Mouse (Mus musculus) midbrain, embryonic 11.5 days (tissue): ENCODE measurements at regions not wholly inside any gene's neighbourhood (a gene's known extent, or its start where the extent isn't known, plus 50 kb on each side); places are given as distances from the start of the nearest gene placed in this dataset.

ENCODE experiments used
- ATAC-seq: fragments of 200-750 bp; cut with Nextera tagmentation; 2 replicates; pipeline ENCODE4 v1.8.0; 2017; ENCODE audit warnings: moderate TSS enrichment, moderate library complexity; ENCODE audit not compliant: low FRiP score
- DNase-seq: peaks from one replicate; pipeline ENCODE4 v3.0.0; 2015; ENCODE audit warnings: low spot score; ENCODE audit errors: missing footprints
- H3K27ac ChIP-seq: fragments of 300-500 bp; sonication (generic); 2 replicates; pipeline ENCODE4 v1.5.1; 2014; ENCODE audit warnings: low read depth, low read length
- H3K27me3 ChIP-seq: fragments of 300-500 bp; sonication (generic); 2 replicates; pipeline ENCODE4 v1.6.1; 2014; ENCODE audit warnings: mild to moderate bottlenecking, low read length, moderate library complexity, mixed read lengths; ENCODE audit not compliant: control insufficient read depth, insufficient read depth
- H3K36me3 ChIP-seq: fragments of 300-500 bp; sonication (generic); 2 replicates; pipeline ENCODE4 v1.6.1; 2014; ENCODE audit warnings: mild to moderate bottlenecking, low read length, moderate library complexity, mixed read lengths; ENCODE audit not compliant: control insufficient read depth, insufficient read depth
- H3K4me1 ChIP-seq: fragments of 300-500 bp; sonication (generic); 2 replicates; pipeline ENCODE4 v1.6.1; 2014; ENCODE audit warnings: low read length; ENCODE audit not compliant: control insufficient read depth, insufficient read depth
- H3K4me2 ChIP-seq: fragments of 300-500 bp; sonication (generic); 2 replicates; pipeline ENCODE4 v1.6.1; 2014; ENCODE audit warnings: mild to moderate bottlenecking, moderate library complexity
- H3K4me3 ChIP-seq: fragments of 300-500 bp; sonication (generic); 2 replicates; pipeline ENCODE4 v1.5.1; 2014; ENCODE audit warnings: low read depth, low read length
- H3K9ac ChIP-seq: fragments of 300-500 bp; sonication (generic); 2 replicates; pipeline ENCODE4 v1.6.1; 2014; ENCODE audit warnings: low read length
- H3K9me3 ChIP-seq: fragments of 300-500 bp; sonication (generic); 2 replicates; pipeline ENCODE4 v1.6.1; 2016; ENCODE audit warnings: low read length; ENCODE audit not compliant: control insufficient read depth
- WGBS: fragments of 180-500 bp; shearing (Covaris S2); extraction: QIAGEN DNeasy Blood & Tissue Kit; methylation state at CpG from one replicate; pipeline ENCODE4 v1.1.7; 2014; 5-methylcytosine and 5-hydroxymethylcytosine counted together

GRCm38 (mm10) chr1:52294521-52294920 lies 61.5 kb upstream of the Gls start:
- no peak for DNase-seq
- Histone ChIP-seq H3K9me3 (no peaks in the 10 kb centered on the region), H3K4me3 (no peak overlapping the region), H3K9ac (no peak overlapping the region), H3K36me3 (no peaks in the 10 kb centered on the region), H3K27me3 (no peaks in the 10 kb centered on the region), H3K4me2 (no peak overlapping the region), H3K27ac (no peak overlapping the region), H3K4me1 (no peaks in the 10 kb centered on the region)
- no peak for ATAC-seq
- 89% methylated on average over 2 of the region's 2 CpGs for WGBS

- Histone ChIP-seq H3K4me2 (no peak overlapping the region), H3K4me1 (no peaks in the 10 kb centered on the region), H3K27me3 (no peaks in the 10 kb centered on the region), H3K9me3 (no peaks in the 10 kb centered on the region), H3K4me3 (no peak overlapping the region), H3K27ac (no peak overlapping the region), H3K9ac (no peak overlapping the region), H3K36me3 (no peaks in the 10 kb centered on the region)
- ATAC-seq: no peak
- WGBS: 85% methylated on average over 5 of the region's 5 CpGs
- no peak for DNase-seq
These were observed 60.5 kb upstream of the Gls start for GRCm38 (mm10) chr1:52293393-52294099.
